Mouse (Mus musculus) hindbrain, embryonic 13.5 days (tissue): ENCODE measurements around the gene Usb1. TPM values are rescaled to one million over a fixed set of nuclear protein-coding genes. Genes with fewer than 3 reads are reported as not detected.

Experiments
- polyA plus RNA-seq: library from polyadenylated mRNA; unstranded; fragments of >200 nt; fragmentation: Nextera tagmentation; extraction: Ambion mirVana; gene quantifications from 2 replicates; pipeline ENCODE4 v1.2.1, GENCODE M21; 2015

The Usb1 gene
- polyA plus RNA-seq, 1 experiment from 2014 or later = 35.1 TPM

Other genes with a start within 250 kb of the Usb1 start
- 16.5 and 20.2 TPM in 2 replicates for gene Kifc3, start 129.5 kb upstream of the Usb1 start, polyA plus RNA-seq
- 0.45 and 0.48 TPM in 2 replicates for gene Cngb1, start 25.7 kb upstream of the Usb1 start, polyA plus RNA-seq
- 0.94 and 2.1 TPM in 2 replicates for gene Tepp, start 21.7 kb upstream of the Usb1 start, polyA plus RNA-seq
- gene Zfp319, start 334 bp upstream of the Usb1 start, polyA plus RNA-seq = 16.6 and 17.4 TPM in 2 replicates
- 17.4 and 18.4 TPM in 2 replicates for gene Mmp15, start 20.0 kb downstream of the Usb1 start, polyA plus RNA-seq
- gene Cfap20, start 102.6 kb downstream of the Usb1 start, polyA plus RNA-seq = 134 TPM in 2 replicates
- gene Csnk2a2, start 157.8 kb downstream of the Usb1 start, polyA plus RNA-seq = 8.9 and 12.1 TPM in 2 replicates
- gene Ccdc113, start 201.8 kb downstream of the Usb1 start, polyA plus RNA-seq = 1.9 and 3.0 TPM in 2 replicates
- not detected in 2 replicates for gene Prss54, start 244.1 kb downstream of the Usb1 start, polyA plus RNA-seq